Mouse (Mus musculus) liver, postnatal 0 days (tissue): ENCODE data around the gene Gm42742.

Source experiments
- CTCF ChIP-seq: sonication (generic); IDR thresholded peaks from 2 replicates; pipeline ENCODE4 v1.5.1; 2016; ENCODE audit warnings: antibody characterized with exemption, low read depth
- EP300 ChIP-seq: IDR thresholded peaks from 2 replicates; pipeline ENCODE4 v1.6.1; 2016; ENCODE audit warnings: antibody characterized with exemption, low read depth, mild to moderate bottlenecking

- TF ChIP-seq EP300, result no peak
- TF ChIP-seq CTCF, result no peak
Observed at GRCm38 (mm10) chr7:126988816-126989215, 32.1 kb downstream of the Gm42742 start.
